Mouse (Mus musculus): Measurements from ENCODE around the gene Hc. TPM values are rescaled to one million over a fixed set of nuclear protein-coding genes. Genes with fewer than 3 reads are reported as not detected.

Gene Hc
- polyA plus RNA-seq, 1 experiment from 2014 or later: not detected

DNA sequence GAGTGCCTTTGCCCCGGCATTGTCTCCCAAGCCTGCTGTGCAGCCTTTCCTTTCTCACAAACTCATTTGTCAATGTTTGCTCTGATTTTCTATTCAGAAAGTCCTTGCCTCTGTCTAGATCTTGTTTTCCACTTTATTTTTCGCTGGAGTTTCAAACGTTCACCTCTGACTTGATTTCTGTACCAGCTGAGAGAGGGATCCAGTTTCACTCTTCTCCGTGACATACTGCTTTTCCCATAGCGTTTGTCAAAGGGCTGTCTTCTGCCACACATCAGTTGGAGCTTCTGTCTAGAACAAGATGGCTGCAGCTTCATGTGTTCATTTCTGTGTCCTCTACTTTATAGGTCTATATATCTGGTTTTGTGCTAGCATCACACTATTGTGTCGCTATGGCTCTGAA is 17.9 kb upstream of the Hc start:
- H3K27me3 ChIP-seq: no peaks in the 10 kb centered on the region
- H3K9me3 ChIP-seq: no peaks in the 10 kb centered on the region
- no peaks in the 10 kb centered on the region for H3K36me3 ChIP-seq
- H3K4me3 ChIP-seq: no peak overlapping the region
- H3K4me1 ChIP-seq (replicated peaks): no peaks in the 10 kb centered on the region
- H3K9ac ChIP-seq: no peak overlapping the region
- 64% methylated on average over 6 of the region's 6 CpGs for WGBS
- no peak overlapping the region for H3K4me2 ChIP-seq
- no peak for ATAC-seq (ENCODE audit: low read depth)
- H3K27ac ChIP-seq (replicated peaks): no peak overlapping the region

DNA sequence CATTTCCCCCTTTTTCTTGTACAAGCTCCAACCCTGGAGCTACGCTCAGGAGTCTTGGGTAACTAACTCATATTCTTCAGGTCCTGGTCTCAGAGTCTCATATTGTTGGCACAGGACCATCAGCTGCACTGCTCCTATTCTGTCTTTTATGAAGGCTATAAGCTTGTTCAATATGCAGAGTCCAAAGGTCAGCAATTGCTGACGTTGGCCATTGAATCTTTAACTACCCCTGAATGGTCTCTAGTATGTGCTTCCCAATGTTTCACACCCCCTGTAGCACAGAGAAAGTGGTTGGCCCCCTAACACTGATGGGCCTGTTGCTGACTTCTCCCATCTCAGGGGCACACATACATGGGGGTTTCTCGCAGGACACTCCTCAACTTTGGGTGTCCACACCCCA is 13.1 kb upstream of the Hc start:
- Histone ChIP-seq H3K36me3 (no peaks in the 10 kb centered on the region), H3K9me3 (peaks cover 5% of the 10 kb centered on the region; the same call in 1 of the 2 replicates), H3K4me1 (replicated peaks) (no peaks in the 10 kb centered on the region), H3K27me3 (no peaks in the 10 kb centered on the region), H3K27ac (replicated peaks) (no peak overlapping the region), H3K9ac (no peak overlapping the region), H3K4me2 (no peak overlapping the region), H3K4me3 (no peak overlapping the region)
- no peak for ATAC-seq (ENCODE audit: low read depth)
- WGBS: 85% methylated on average over 3 of the region's 3 CpGs

DNA sequence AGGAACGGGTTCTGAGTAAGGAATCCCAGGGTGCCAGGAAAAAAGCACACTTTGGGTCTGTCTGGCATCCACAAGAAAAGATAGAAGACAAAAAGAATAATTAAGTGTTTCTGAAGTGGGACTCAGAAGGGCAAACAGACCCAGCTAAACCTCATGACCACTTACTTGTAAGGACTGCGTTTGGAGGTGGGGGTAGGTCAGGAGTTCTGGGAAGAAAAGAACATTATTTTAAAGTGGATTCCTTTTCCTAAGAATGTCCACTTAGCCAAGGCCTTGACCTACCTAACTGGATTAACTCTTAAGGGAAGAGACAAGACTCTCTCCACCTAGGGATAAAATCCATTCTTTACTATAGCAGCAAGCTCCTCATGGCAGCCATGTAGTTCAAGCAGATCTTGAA is 11.3 kb upstream of the Hc start:
- peaks cover 5% of the 10 kb centered on the region; the same call in 1 of the 2 replicates for H3K9me3 ChIP-seq
- H3K9ac ChIP-seq: no peak overlapping the region
- H3K4me3 ChIP-seq: no peak overlapping the region
- no peak for ATAC-seq (ENCODE audit: low read depth)
- H3K27ac ChIP-seq (replicated peaks): no peak overlapping the region
- no peak overlapping the region for H3K4me2 ChIP-seq
- H3K27me3 ChIP-seq: no peaks in the 10 kb centered on the region
- H3K36me3 ChIP-seq: no peaks in the 10 kb centered on the region
- no peaks in the 10 kb centered on the region for H3K4me1 ChIP-seq (replicated peaks)
- 61% methylated on average over 2 of the region's 2 CpGs for WGBS

DNA sequence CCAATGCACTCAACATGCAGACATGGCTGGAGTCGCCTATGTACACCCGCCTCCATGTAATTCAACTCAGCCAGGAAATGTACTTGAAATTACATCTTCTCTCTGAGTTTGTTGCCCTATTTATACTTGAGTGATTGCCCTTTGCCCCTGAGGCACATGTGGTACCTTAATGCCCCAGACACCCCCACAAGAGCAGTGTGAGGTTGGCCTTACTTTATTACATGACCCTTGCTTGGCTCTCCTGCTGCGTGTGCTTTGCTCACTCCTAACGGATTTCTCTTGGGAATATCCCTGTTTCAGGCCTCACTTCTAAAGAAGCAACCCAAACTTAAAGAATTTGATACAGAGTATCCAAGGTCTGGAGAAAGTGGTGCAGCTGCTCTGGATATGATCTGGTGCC is 9.0 kb upstream of the Hc start:
- 80% methylated on average over 4 of the region's 4 CpGs for WGBS
- Histone ChIP-seq H3K36me3 (no peaks in the 10 kb centered on the region), H3K9me3 (peaks cover 5% of the 10 kb centered on the region; the same call in 1 of the 2 replicates), H3K27ac (replicated peaks) (no peak overlapping the region), H3K9ac (no peak overlapping the region), H3K4me3 (no peak overlapping the region), H3K4me1 (replicated peaks) (no peaks in the 10 kb centered on the region), H3K4me2 (no peak overlapping the region), H3K27me3 (no peaks in the 10 kb centered on the region)
- ATAC-seq (ENCODE audit: low read depth): no peak

DNA sequence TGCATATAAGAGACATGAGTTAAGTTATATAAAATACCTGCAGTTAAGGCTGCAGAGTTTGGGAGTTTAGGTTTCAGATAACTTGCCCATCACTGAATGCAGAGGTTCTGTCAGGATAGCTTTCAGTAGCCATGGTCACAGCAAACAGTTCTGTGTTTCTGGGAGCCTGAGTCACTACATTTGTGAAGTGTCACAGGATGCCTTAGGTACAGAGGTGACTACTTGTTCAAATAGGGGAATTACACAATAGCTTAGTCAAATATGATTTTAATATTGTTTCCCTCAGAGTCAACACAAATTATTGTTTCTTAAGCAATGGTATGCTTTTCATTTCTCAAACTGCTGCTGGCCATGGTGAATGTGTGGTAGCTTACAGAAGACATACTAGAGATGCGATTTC is 7.9 kb upstream of the Hc start:
- Histone ChIP-seq H3K27ac (replicated peaks) (no peak overlapping the region), H3K4me3 (no peak overlapping the region), H3K4me1 (replicated peaks) (no peaks in the 10 kb centered on the region), H3K9me3 (peaks cover 5% of the 10 kb centered on the region; the same call in 1 of the 2 replicates), H3K4me2 (no peak overlapping the region), H3K36me3 (no peaks in the 10 kb centered on the region), H3K27me3 (no peaks in the 10 kb centered on the region), H3K9ac (no peak overlapping the region)
- 97% methylated on average over 1 of the region's 1 CpGs for WGBS
- ATAC-seq (ENCODE audit: low read depth): no peak

DNA sequence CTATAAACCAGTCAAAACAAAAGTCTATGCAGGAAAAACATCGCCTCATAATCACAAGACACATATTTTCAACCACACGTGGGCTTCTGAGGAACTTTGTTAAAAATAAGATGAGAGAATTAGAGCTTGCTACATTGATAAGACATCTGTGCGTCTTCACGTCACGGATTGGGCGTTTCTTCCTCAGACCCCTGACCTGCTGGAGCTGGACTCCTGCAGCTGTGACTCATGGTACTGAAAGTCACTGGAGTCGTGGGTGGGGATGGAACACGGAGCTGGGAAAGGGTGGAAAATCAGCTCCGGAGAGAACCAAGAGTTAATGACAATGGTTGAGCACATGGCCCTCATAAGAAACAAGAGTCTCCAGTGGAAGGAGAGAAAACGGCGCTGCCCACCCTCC is 5.9 kb upstream of the Hc start:
- Histone ChIP-seq H3K36me3 (no peaks in the 10 kb centered on the region), H3K27ac (replicated peaks) (no peak overlapping the region), H3K4me2 (no peak overlapping the region), H3K4me1 (replicated peaks) (no peaks in the 10 kb centered on the region), H3K9ac (no peak overlapping the region), H3K4me3 (no peak overlapping the region), H3K9me3 (no peaks in the 10 kb centered on the region), H3K27me3 (no peaks in the 10 kb centered on the region)
- ATAC-seq (ENCODE audit: low read depth): no peak
- WGBS: 89% methylated on average over 11 of the region's 11 CpGs

DNA sequence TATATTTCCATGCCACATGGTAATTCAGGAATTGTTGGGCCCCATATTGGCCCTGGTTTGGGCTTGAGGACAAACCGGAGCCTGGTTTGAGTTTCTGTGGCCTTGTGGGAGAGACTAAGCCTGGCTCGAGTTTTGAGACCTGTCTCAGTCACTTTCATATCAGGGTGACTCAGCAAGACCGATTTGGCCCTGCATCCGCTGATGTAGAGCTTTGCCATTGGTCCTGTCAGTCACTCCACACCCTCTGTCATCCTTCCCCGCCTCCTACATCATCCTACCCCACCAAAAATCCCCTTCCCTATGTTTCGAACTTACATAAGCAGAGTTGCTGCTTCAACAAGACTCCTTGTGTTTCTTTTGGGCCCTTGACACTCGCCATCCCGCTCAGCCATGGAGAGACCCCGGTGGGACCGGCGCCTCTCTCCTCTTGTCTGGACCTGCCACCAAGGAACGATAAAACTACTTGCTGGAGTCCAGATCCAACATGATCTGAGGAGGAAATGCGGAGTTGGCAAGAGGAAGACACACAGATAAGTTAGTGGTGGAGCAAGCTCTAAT is 5.4 kb upstream of the Hc start:
- Histone ChIP-seq H3K27me3 (no peaks in the 10 kb centered on the region), H3K4me2 (no peak overlapping the region), H3K36me3 (no peaks in the 10 kb centered on the region), H3K27ac (replicated peaks) (no peak overlapping the region), H3K9me3 (no peaks in the 10 kb centered on the region), H3K9ac (no peak overlapping the region), H3K4me3 (no peak overlapping the region), H3K4me1 (replicated peaks) (no peaks in the 10 kb centered on the region)
- 90% methylated on average over 13 of the region's 13 CpGs for WGBS
- no peak for ATAC-seq (ENCODE audit: low read depth)

DNA sequence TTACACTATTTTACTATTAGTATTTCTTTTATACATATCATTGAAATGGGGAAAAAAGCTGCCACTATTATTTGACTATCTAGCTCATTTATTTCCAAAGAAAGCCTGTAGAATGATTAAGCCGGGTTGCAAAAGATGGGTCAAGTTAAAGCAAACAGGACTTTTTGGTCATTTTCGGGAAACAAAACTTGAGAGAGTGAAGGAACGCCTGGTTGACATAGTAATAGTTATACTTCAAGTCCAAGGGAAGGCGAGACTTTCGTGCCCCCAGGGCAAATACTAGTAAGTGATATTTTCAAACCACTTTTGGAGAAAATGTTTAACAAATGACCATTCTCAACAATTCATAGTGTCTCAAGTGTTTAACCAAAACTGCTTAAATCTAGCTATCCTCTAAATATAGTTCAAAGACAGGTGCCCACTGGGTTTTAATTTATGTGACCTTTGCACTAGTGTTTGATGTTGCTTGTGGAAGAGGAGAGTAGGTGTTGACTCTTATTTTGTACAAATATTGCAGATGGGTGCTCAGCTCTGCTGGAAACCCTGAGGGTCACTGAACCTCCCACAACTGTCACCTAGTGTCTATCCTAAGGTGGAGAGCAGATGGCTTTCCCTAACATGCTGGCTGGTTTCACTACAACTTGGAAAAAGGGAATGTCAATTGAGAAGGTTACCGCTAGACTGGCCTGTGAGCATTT is 2.2 kb upstream of the Hc start:
- Histone ChIP-seq H3K27me3 (no peaks in the 10 kb centered on the region), H3K9me3 (no peaks in the 10 kb centered on the region), H3K9ac (no peak overlapping the region), H3K27ac (replicated peaks) (no peak overlapping the region), H3K4me1 (replicated peaks) (no peaks in the 10 kb centered on the region), H3K4me2 (no peak overlapping the region), H3K4me3 (no peak overlapping the region), H3K36me3 (no peaks in the 10 kb centered on the region)
- ATAC-seq (ENCODE audit: low read depth): no peak
- WGBS: 89% methylated on average over 6 of the region's 6 CpGs

DNA sequence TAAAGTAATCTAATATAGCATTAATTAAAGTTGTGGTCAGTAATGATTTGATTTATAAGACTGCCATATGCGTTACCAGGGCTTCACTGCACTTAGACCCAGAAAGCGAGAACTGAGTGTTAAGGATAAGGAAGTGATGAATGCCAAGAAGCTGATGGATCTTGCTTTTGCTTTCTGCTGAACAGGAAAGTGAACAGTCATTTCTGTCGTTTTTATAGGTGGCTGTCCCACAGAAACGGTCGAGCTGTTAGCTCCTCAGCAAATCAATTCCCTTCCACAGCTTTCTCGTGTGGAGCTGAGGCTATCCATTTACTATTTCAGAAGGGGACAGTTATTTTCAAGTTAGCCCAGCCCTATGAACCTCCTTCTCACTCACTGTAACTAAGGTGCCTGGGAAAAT is 341 bp downstream of the Hc start:
- 71% methylated on average over 6 of the region's 6 CpGs for WGBS

DNA sequence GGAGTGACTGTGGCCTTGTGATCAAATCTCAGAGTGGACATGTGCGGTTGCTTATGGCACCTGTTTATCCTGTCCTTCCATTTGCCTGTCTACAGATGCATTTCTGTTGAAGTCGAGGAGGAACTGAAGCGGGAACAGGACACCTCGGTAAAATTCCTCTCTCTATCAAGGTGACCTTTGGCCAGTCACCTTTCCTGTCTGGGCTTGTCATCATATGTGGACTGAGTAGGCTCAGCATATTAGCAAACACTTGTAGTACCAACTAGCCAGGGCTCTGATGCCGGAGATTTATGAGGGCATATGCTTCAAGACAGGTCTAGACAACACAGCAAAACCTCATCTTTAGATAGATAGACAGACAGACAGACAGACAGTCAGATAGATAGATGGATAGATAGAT is 982 bp downstream of the Hc start:
- WGBS: 91% methylated on average over 5 of the region's 5 CpGs
- no peaks in the 10 kb centered on the region for H3K36me3 ChIP-seq
- no peaks in the 10 kb centered on the region for H3K9me3 ChIP-seq
- no peak overlapping the region for H3K9ac ChIP-seq
- no peak for ATAC-seq (ENCODE audit: low read depth)
- H3K4me2 ChIP-seq: no peak overlapping the region
- H3K4me1 ChIP-seq (replicated peaks): no peaks in the 10 kb centered on the region
- no peaks in the 10 kb centered on the region for H3K27me3 ChIP-seq
- H3K4me3 ChIP-seq: no peak overlapping the region
- H3K27ac ChIP-seq (replicated peaks): no peak overlapping the region

More for the DNA sequence above, 341 bp downstream of the Hc start:
- no peak for ATAC-seq (ENCODE audit: low read depth)
- no peaks in the 10 kb centered on the region for H3K27me3 ChIP-seq
- H3K4me3 ChIP-seq: no peak overlapping the region
- no peaks in the 10 kb centered on the region for H3K36me3 ChIP-seq
- no peaks in the 10 kb centered on the region for H3K4me1 ChIP-seq (replicated peaks)
- H3K27ac ChIP-seq (replicated peaks): no peak overlapping the region
- H3K9me3 ChIP-seq: no peaks in the 10 kb centered on the region
- no peak overlapping the region for H3K4me2 ChIP-seq
- no peak overlapping the region for H3K9ac ChIP-seq

DNA sequence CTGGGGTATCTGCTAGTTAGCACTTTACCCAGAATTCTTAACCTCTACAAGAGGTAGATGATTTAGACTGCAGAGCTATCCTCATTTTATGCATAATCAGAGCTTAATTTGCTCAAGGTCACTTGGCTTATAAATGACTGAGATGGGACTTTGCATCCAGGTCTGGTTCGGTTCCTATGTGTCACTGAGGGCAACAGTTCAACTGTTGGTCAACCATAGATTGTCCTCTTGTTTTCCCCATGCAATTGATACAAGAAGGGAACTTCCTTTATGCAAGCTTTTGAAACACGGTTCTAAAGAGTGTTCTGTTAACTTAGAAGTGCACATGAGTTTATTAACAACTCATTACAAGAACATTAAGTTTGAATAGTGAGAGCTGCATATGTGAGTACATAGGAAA is 2.9 kb downstream of the Hc start:
- ATAC-seq (ENCODE audit: low read depth): no peak
- no peak overlapping the region for H3K9ac ChIP-seq
- no peak overlapping the region for H3K4me2 ChIP-seq
- H3K4me1 ChIP-seq (replicated peaks): no peaks in the 10 kb centered on the region
- no peak overlapping the region for H3K27ac ChIP-seq (replicated peaks)
- no peaks in the 10 kb centered on the region for H3K27me3 ChIP-seq
- WGBS: 82% methylated on average over 2 of the region's 2 CpGs
- H3K4me3 ChIP-seq: no peak overlapping the region
- no peaks in the 10 kb centered on the region for H3K9me3 ChIP-seq
- H3K36me3 ChIP-seq: no peaks in the 10 kb centered on the region

DNA sequence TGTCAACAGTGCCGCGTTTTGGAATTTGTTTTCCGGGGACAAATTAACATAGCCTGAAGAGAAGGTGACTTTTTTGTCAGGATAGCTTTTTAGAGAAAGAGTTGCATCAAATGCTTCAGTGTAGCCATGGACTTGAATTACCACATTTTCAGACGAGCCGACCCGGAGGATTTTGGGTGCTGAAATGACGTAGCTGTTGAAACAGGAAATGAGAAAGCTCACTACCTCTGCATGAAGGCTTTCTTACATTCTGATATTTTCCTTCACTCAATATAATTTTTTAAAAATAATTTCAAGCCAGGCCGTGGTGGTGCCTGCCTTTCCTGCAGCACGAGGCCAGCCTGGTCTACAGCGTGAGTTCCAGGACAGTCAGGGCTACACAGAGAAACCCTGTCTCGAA is 4.0 kb downstream of the Hc start:
- H3K4me3 ChIP-seq: no peak overlapping the region

DNA sequence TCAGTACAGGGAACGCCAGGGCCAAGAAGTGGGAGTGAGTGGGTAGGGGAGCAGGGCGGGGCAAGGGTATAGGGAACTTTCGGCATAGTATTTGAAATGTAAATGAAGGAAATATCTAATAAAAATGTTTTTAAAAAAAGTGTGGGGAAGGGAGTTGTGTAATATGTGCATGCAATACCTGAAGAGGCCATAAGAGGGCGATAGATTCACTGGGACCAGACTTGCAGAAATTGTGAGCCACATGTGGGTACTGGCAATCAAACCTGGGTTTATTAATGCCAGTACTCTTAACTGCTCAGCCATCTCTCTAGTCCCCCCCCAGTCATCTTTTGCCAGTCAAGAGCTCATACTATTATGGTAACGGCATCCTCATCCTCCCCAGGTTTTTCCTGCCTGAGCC is 12.4 kb downstream of the Hc start:
- no peak overlapping the region for H3K4me3 ChIP-seq
- H3K27ac ChIP-seq (replicated peaks): no peak overlapping the region
- no peaks in the 10 kb centered on the region for H3K9me3 ChIP-seq
- H3K36me3 ChIP-seq: no peaks in the 10 kb centered on the region
- no peak overlapping the region for H3K4me2 ChIP-seq
- ATAC-seq (ENCODE audit: low read depth): no peak
- WGBS: 42% methylated on average over 5 of the region's 5 CpGs
- no peak overlapping the region for H3K9ac ChIP-seq
- no peaks in the 10 kb centered on the region for H3K27me3 ChIP-seq
- H3K4me1 ChIP-seq (replicated peaks): no peaks in the 10 kb centered on the region

More for the DNA sequence above, 4.0 kb downstream of the Hc start:
- no peaks in the 10 kb centered on the region for H3K27me3 ChIP-seq
- ATAC-seq (ENCODE audit: low read depth): no peak
- H3K27ac ChIP-seq (replicated peaks): no peak overlapping the region
- 89% methylated on average over 11 of the region's 11 CpGs for WGBS
- H3K36me3 ChIP-seq: no peaks in the 10 kb centered on the region
- no peaks in the 10 kb centered on the region for H3K9me3 ChIP-seq
- no peak overlapping the region for H3K4me2 ChIP-seq
- H3K9ac ChIP-seq: no peak overlapping the region
- H3K4me1 ChIP-seq (replicated peaks): no peaks in the 10 kb centered on the region

All from neural tube, embryonic 13.5 days (tissue).